Mouse (Mus musculus): ENCODE data around the gene Rarres2.

Gene Rarres2

GRCm38 (mm10) chr6:48579215-48579648 is 6.6 kb upstream of the Rarres2 start:
- no peak for DNase-seq (ENCODE audit: low spot score in 2 of 2)

- DNase-seq (ENCODE audit: low spot score in 2 of 2), result no peak
These were observed 6.1 kb upstream of the Rarres2 start for GRCm38 (mm10) chr6:48578736-48579135.

GRCm38 (mm10) chr6:48573981-48574380 is 1.4 kb upstream of the Rarres2 start:
- DNase-seq (ENCODE audit: low spot score in 2 of 2), result no peak

GRCm38 (mm10) chr6:48573280-48573679 is 691 bp upstream of the Rarres2 start:
- no peak for DNase-seq (ENCODE audit: low spot score in 2 of 2)

- no peak for DNase-seq (ENCODE audit: low spot score in 2 of 2)
These were observed 575 bp downstream of the Rarres2 start for GRCm38 (mm10) chr6:48572014-48572413.

GRCm38 (mm10) chr6:48569065-48569807 is 3.4 kb downstream of the Rarres2 start:
- DNase-seq (ENCODE audit: low spot score in 2 of 2), result no peak

- no peak for DNase-seq (ENCODE audit: low spot score in 2 of 2)
These were observed 4.3 kb downstream of the Rarres2 start for GRCm38 (mm10) chr6:48568036-48568984.

- DNase-seq (ENCODE audit: low spot score in 2 of 2), result no peak
These were observed 6.3 kb downstream of the Rarres2 start for GRCm38 (mm10) chr6:48566312-48566711.

- no peak for DNase-seq (ENCODE audit: low spot score in 2 of 2)
These were observed 6.8 kb downstream of the Rarres2 start for GRCm38 (mm10) chr6:48565693-48566310.

GRCm38 (mm10) chr6:48555956-48556355 is 16.6 kb downstream of the Rarres2 start:
- DNase-seq (ENCODE audit: low spot score in 2 of 2), result no peak

GRCm38 (mm10) chr6:48555104-48555890 is 17.3 kb downstream of the Rarres2 start:
- no peak for DNase-seq (ENCODE audit: low spot score in 2 of 2)

- peak; percentile 83 to 87 for DNase-seq (ENCODE audit: low spot score in 2 of 2)
These were observed 18.1 kb downstream of the Rarres2 start, which contains the start of gene Lrrc61 for GRCm38 (mm10) chr6:48554280-48555103. TSS of gene Lrrc61 (plus strand) at chr6:48554796.

- DNase-seq (ENCODE audit: low spot score in 2 of 2), result no peak
These were observed 18.8 kb downstream of the Rarres2 start for GRCm38 (mm10) chr6:48553819-48554218.

- peak; percentile 50 to 77 for DNase-seq (ENCODE audit: low spot score in 2 of 2)
These were observed 19.7 kb downstream of the Rarres2 start for GRCm38 (mm10) chr6:48552918-48553317.

- no peak for DNase-seq (ENCODE audit: low spot score in 2 of 2)
These were observed 24.3 kb downstream of the Rarres2 start for GRCm38 (mm10) chr6:48548314-48548713.

GRCm38 (mm10) chr6:48546858-48547257 is 25.7 kb downstream of the Rarres2 start:
- DNase-seq (ENCODE audit: low spot score in 2 of 2), result no peak

- DNase-seq (ENCODE audit: low spot score in 2 of 2), result no peak
These were observed 26.3 kb downstream of the Rarres2 start for GRCm38 (mm10) chr6:48546271-48546670.

- DNase-seq (ENCODE audit: low spot score in 2 of 2), result no peak
These were observed 27.3 kb downstream of the Rarres2 start for GRCm38 (mm10) chr6:48545251-48545650.

- no peak for DNase-seq (ENCODE audit: low spot score in 2 of 2)
These were observed 30.0 kb downstream of the Rarres2 start for GRCm38 (mm10) chr6:48542631-48543030.

All from spleen, postnatal 4 days (tissue).